Mouse (Mus musculus) cerebellum, adult 2 months (tissue): ENCODE measurements at regions not wholly inside any gene's neighbourhood (a gene's known extent, or its start where the extent isn't known, plus 50 kb on each side); places are given as distances from the start of the nearest gene placed in this dataset.

Experiments used
- DNase-seq, 2 experiments: peaks; one replicate each; pipeline ENCODE4 v3.0.0; 2021
- H3K27ac ChIP-seq: fragments of 200-500 bp; 2 replicates; pipeline ENCODE4 v1.5.1; 2012; ENCODE audit warnings: low read length, control low read depth, inconsistent platforms; ENCODE audit not compliant: insufficient read depth
- H3K27me3 ChIP-seq: fragments of 200-500 bp; 2 replicates; pipeline ENCODE4 v1.6.1; 2012; ENCODE audit warnings: inconsistent platforms, mild to moderate bottlenecking, low read length, moderate library complexity; ENCODE audit not compliant: control insufficient read depth, insufficient read depth
- H3K4me1 ChIP-seq: fragments of 200-500 bp; 2 replicates; pipeline ENCODE4 v1.6.1; 2011; ENCODE audit warnings: low read length; ENCODE audit not compliant: control insufficient read depth, insufficient read depth
- H3K4me3 ChIP-seq: fragments of 200-500 bp; replicated peaks from 2 replicates; pipeline ENCODE3; 2011; ENCODE audit warnings: mild to moderate bottlenecking, low read depth, low read length, control low read depth; ENCODE audit not compliant: insufficient read depth
- CTCF ChIP-seq: fragments of 200-500 bp; IDR thresholded peaks from 2 replicates; pipeline ENCODE4 v1.5.1; 2011; ENCODE audit warnings: low read depth, mild to moderate bottlenecking, control low read depth, low read length, moderate library complexity, borderline replicate concordance; ENCODE audit not compliant: insufficient read depth
- POLR2A ChIP-seq: fragments of 200-500 bp; IDR thresholded peaks from 2 replicates; pipeline ENCODE4 v1.6.1; 2011; ENCODE audit warnings: low read length, control low read depth, borderline replicate concordance; ENCODE audit not compliant: insufficient read depth
- WGBS: fragments of 180-500 bp; shearing (Covaris S2); methylation state at CpG from one replicate; pipeline ENCODE4 v1.1.7; 2018; 5-methylcytosine and 5-hydroxymethylcytosine counted together

- Histone ChIP-seq H3K4me1 (no peaks in the 10 kb centered on the region), H3K27me3 (no peaks in the 10 kb centered on the region), H3K4me3 (no peak overlapping the region), H3K27ac (no peak overlapping the region)
- peak; percentile 17 to 41 for DNase-seq
- TF ChIP-seq POLR2A: no peak
- peak; percentile 41; the same call in 1 of the 2 replicates for TF ChIP-seq CTCF
- 23% methylated on average over 6 of the region's 6 CpGs for WGBS
Measured at GRCm38 (mm10) chr1:83746036-83746435, 338.0 kb upstream of the Sphkap start.

- no peaks in the 10 kb centered on the region for H3K27me3 ChIP-seq
- DNase-seq: no peak
- no peak overlapping the region for H3K27ac ChIP-seq
- no peak; the same call in 1 of the 2 replicates for TF ChIP-seq CTCF
- no peak for TF ChIP-seq POLR2A
- H3K4me3 ChIP-seq: no peak overlapping the region
- no peaks in the 10 kb centered on the region for H3K4me1 ChIP-seq
- WGBS: 45% methylated on average over 2 of the region's 2 CpGs
Measured at GRCm38 (mm10) chr1:83736428-83737117, 328.6 kb upstream of the Sphkap start.

DNA sequence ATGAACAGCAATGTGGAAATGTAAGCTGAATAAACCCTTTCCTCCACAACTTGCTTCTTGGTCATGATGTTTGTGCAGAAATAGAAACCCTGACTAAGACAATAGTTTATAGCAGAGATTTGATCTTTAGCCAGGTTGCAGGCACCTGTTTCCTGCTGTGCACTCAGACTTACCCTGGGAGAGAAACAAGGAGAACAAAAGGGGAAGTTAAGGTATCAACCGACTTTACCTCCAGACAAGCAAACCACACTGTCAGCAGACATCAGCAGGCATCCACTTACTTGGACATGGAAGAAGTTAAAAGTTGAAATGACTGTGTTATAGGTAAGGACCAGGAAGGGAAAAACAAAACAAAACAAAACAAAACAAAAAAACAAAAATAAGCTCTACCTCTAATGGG lies 323.7 kb upstream of the Sphkap start:
- H3K27ac ChIP-seq: no peak overlapping the region
- no peak overlapping the region for H3K4me3 ChIP-seq
- no peaks in the 10 kb centered on the region for H3K4me1 ChIP-seq
- no peak for DNase-seq
- 65% methylated on average over 1 of the region's 1 CpGs for WGBS
- TF ChIP-seq POLR2A (no peak), CTCF (no peak)
- no peaks in the 10 kb centered on the region for H3K27me3 ChIP-seq

- 70% methylated on average over 6 of the region's 6 CpGs for WGBS
- no peak overlapping the region for H3K27ac ChIP-seq
- H3K4me3 ChIP-seq: no peak overlapping the region
- no peaks in the 10 kb centered on the region for H3K4me1 ChIP-seq
- no peak for TF ChIP-seq POLR2A
- no peak for TF ChIP-seq CTCF
- DNase-seq: no peak
- H3K27me3 ChIP-seq: no peaks in the 10 kb centered on the region
Measured at GRCm38 (mm10) chr1:83728810-83729209, 320.8 kb upstream of the Sphkap start.

GRCm38 (mm10) chr1:83727938-83728337 lies 319.9 kb upstream of the Sphkap start:
- 92% methylated on average over 4 of the region's 4 CpGs for WGBS
- Histone ChIP-seq H3K4me3 (no peak overlapping the region), H3K4me1 (no peaks in the 10 kb centered on the region), H3K27ac (no peak overlapping the region), H3K27me3 (no peaks in the 10 kb centered on the region)
- TF ChIP-seq CTCF: no peak
- no peak for TF ChIP-seq POLR2A
- DNase-seq: no peak

- 83% methylated on average over 4 of the region's 4 CpGs for WGBS
- peak in 1 of 2 experiments; percentile 63 for DNase-seq
- H3K27ac ChIP-seq: no peak overlapping the region
- no peaks in the 10 kb centered on the region for H3K4me1 ChIP-seq
- H3K4me3 ChIP-seq: no peak overlapping the region
- peak; percentile 49 for TF ChIP-seq CTCF
- no peak for TF ChIP-seq POLR2A
- no peaks in the 10 kb centered on the region for H3K27me3 ChIP-seq
Measured at GRCm38 (mm10) chr1:83727215-83727614, 319.2 kb upstream of the Sphkap start.

GRCm38 (mm10) chr1:83723096-83723495 lies 315.1 kb upstream of the Sphkap start:
- TF ChIP-seq CTCF (no peak), POLR2A (no peak)
- Histone ChIP-seq H3K4me1 (peaks cover 4% of the 10 kb centered on the region; the same call in 1 of the 2 replicates), H3K27ac (no peak overlapping the region), H3K4me3 (no peak overlapping the region), H3K27me3 (no peaks in the 10 kb centered on the region)
- no peak for DNase-seq
- WGBS: 43% methylated on average over 1 of the region's 1 CpGs

DNA sequence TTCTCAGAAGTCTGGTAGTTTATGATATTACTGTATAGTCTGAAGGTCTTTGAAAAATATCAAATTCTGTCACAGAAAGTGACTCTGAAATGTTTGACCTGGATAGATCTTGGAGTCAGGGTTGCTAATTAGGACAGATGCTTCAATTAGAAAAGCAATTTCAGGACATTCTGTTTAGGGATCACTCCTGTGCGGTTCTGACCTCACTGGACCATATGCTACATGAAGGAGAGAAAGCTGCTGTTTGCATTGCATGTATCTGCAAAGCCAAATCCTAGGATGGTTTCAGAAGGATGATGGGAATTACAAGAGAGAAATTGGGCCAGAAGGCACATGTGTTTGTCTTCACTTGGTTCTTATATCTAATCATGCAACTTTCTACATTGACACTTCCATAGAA lies 312.2 kb upstream of the Sphkap start:
- DNase-seq: peak in 1 of 2 experiments; percentile 63
- Histone ChIP-seq H3K4me3 (no peak overlapping the region), H3K4me1 (peaks cover 4% of the 10 kb centered on the region; the same call in 1 of the 2 replicates), H3K27ac (no peak overlapping the region), H3K27me3 (no peaks in the 10 kb centered on the region)
- 6% methylated on average over 1 of the region's 1 CpGs for WGBS
- TF ChIP-seq CTCF (no peak), POLR2A (no peak)
